ENCODE assay signal across 14 mouse cellular contexts in the genomic region with DNA sequence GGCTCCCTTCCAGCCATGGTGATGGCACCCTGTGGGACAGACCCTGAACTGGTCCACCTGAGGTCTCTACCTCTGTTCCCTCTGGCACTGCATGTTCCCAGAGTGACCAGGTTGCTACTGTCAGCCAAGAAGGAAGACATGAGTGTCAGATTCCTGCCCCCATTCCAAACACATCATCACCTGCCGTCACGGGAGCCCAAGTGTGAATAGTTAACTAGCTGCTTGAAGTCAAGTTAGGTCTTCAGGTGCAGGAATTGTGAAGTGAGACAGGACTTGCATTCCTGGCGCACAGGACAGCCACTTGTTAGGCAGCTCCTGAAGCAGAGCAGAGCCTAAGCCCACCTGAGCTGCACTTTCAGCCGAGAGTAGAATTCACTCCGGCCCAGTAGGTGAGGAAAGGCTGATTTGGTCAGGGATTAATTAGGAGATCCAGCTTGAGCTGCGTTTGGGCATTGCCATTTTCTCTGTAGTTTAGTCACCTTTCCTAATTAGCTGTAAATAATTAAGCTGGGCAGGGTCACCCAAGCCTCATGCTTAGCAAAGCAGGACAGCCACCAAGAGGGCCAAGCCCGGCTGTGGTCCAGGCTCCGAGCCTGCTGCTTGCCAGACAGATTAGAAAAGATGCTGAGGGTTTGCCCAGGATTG.
"Had no signal": no experiment of that assay in that cellular context is flagged by ENCODE, and none has a peak within 500 bp of the region (broad histone marks: within the 10 kb centered on the region; RNA-seq: fewer than 3 reads in every experiment).

No protein-coding gene starts in this region.

- ATAC-seq: hindbrain, postnatal 0 days; lung, postnatal 0 days; midbrain, embryonic 13.5 days had no signal

- H3K27ac ChIP-seq: hindbrain, postnatal 0 days; left cerebral cortex, adult 2 months; limb, embryonic 10.5 days; liver, embryonic 15.5 days; midbrain, embryonic 13.5 days; neural tube, embryonic 12.5 days had no signal

- H3K4me1 ChIP-seq: limb, embryonic 10.5 days; liver, embryonic 15.5 days; midbrain, embryonic 13.5 days; neural tube, embryonic 12.5 days had no signal

- H3K4me3 ChIP-seq: left cerebral cortex, adult 2 months; limb, embryonic 10.5 days; liver, embryonic 15.5 days; midbrain, embryonic 13.5 days; myocyte; neural tube, embryonic 12.5 days had no signal

- H3K27me3 ChIP-seq: liver, embryonic 15.5 days; midbrain, embryonic 13.5 days; neural tube, embryonic 12.5 days had no signal

- H3K4me2 ChIP-seq: liver, embryonic 11.5 days; liver, embryonic 15.5 days; midbrain, embryonic 13.5 days; neural tube, embryonic 12.5 days had no signal

- H3K9ac ChIP-seq: liver, embryonic 15.5 days; midbrain, embryonic 13.5 days; neural tube, embryonic 12.5 days had no signal

- H3K9me3 ChIP-seq: limb, embryonic 10.5 days; liver, embryonic 15.5 days; midbrain, embryonic 13.5 days; neural tube, embryonic 12.5 days had no signal

- DNase-seq: lung, adult 2 months; lung, postnatal 36 days; retina, postnatal 1 day; right cerebral cortex, postnatal 4 days; thymus, postnatal 25 days had no signal
